Mouse (Mus musculus) testis, adult 2 months (tissue): ENCODE data around the gene Abca2.

Experiments used
- CTCF ChIP-seq: fragments of 200-500 bp; IDR thresholded peaks from 2 replicates; pipeline ENCODE4 v1.5.1; 2012; ENCODE audit warnings: low read depth, mild to moderate bottlenecking, inconsistent platforms, low read length, moderate library complexity; ENCODE audit not compliant: control insufficient read depth, insufficient read depth, insufficient replicate concordance
- POLR2A ChIP-seq: fragments of 200-500 bp; IDR thresholded peaks from 2 replicates; pipeline ENCODE4 v1.6.1; 2012; ENCODE audit warnings: low read depth, mild to moderate bottlenecking, inconsistent platforms, low read length, moderate library complexity; ENCODE audit not compliant: control insufficient read depth

DNA sequence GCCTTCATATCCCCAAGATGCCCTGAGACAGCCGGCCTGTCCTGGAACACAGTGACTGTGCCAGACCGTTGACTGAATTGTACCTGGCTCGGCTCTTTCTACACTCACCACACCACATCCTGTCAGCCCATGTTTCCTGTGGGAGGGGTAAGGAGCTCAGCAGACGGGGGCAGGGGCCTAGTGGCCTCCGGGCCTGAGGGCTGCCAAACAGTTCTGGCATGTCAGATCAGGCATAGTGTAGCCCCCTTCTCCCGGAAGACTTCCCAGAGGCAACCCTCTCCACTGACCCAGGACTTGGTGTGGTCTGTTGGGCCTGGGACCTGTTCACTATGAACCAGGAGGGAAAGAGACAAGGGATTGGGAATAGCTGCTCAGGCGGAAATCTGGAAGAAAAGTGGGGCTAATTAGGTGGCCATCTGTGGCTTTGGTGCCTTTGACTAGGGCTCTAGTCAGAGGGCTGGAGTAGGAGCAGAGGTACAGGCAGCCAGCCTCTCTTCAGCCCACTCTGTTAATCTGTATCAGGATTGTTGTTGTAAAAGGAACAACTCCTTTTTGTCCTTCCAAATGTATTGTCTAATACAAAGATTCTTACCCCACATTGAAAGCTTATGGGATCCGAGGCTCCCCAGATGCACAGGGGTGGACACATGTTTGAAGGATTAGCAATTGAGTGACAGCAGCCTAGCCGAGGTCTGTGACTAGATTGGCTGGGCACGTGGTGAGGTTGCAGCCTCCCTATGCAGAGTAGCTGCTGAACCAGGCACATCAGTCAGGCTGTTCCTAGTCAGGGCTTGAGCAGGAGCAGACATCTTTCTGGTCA lies 37.5 kb downstream of the Abca2 start:
- no peak for TF ChIP-seq CTCF
- TF ChIP-seq POLR2A = no peak
